Mouse (Mus musculus): ENCODE measurements around the gene Akt1. TPM values are rescaled to one million over a fixed set of nuclear protein-coding genes. Genes with fewer than 3 reads are reported as not detected.

The Akt1 gene
- polyA plus RNA-seq, 1 experiment from 2014 or later: 281 TPM

- H3K27me3 ChIP-seq: no peaks in the 10 kb centered on the region
- in situ Hi-C loops (cut with MboI; ENCODE audit: low pct_unique_long_range_greater_than_20kb): no loop called here
- ATAC-seq (no peak), DNase-seq (ENCODE audit: low read depth, low spot score) (no peak)
- CTCF ChIA-PET: no interaction called here
- no peak for TF ChIP-seq CTCF (IDR thresholded peaks at IDR 0.05)
- POLR2A ChIA-PET: no interaction called here
Measured at GRCm38 (mm10) chr12:112660576-112661326, 13.9 kb downstream of the Akt1 start.

- H3K27me3 ChIP-seq: no peaks in the 10 kb centered on the region
- ATAC-seq (no peak), DNase-seq (ENCODE audit: low read depth, low spot score) (no peak)
- in situ Hi-C loops (cut with MboI; ENCODE audit: low pct_unique_long_range_greater_than_20kb): no loop called here
- TF ChIP-seq CTCF (IDR thresholded peaks at IDR 0.05): no peak
- CTCF ChIA-PET: interaction anchor here (1.4 kb wide), 1 partner anchor 15 kb away, joined by 3 read pairs; the partner anchor contains the start of gene Akt1
- POLR2A ChIA-PET: no interaction called here
Measured at GRCm38 (mm10) chr12:112659109-112659508, 15.6 kb downstream of the Akt1 start.

- ChIA-PET CTCF (interaction anchor here (1.4 kb wide), 1 partner anchor 16 kb away, joined by 3 read pairs; the partner anchor contains the start of gene Akt1), POLR2A (no interaction called here)
- no peak for DNase-seq (ENCODE audit: low read depth, low spot score)
- no peak for ATAC-seq
- H3K27me3 ChIP-seq: no peaks in the 10 kb centered on the region
- TF ChIP-seq CTCF (IDR thresholded peaks at IDR 0.05): no peak
- in situ Hi-C loops (cut with MboI; ENCODE audit: low pct_unique_long_range_greater_than_20kb): no loop called here
Measured at GRCm38 (mm10) chr12:112658619-112659018, 16.1 kb downstream of the Akt1 start.

GRCm38 (mm10) chr12:112654076-112654475, 20.6 kb downstream of the Akt1 start:
- CTCF ChIA-PET: no interaction called here
- DNase-seq (ENCODE audit: low read depth, low spot score) (no peak), ATAC-seq (no peak)
- TF ChIP-seq CTCF (IDR thresholded peaks at IDR 0.05): no peak
- POLR2A ChIA-PET: no interaction called here
- in situ Hi-C loops (cut with MboI; ENCODE audit: low pct_unique_long_range_greater_than_20kb): loop anchor here (5.0 kb wide), 1 partner anchor 53 kb away; no protein-coding TSS in a partner anchor
- H3K27me3 ChIP-seq: no peaks in the 10 kb centered on the region

- in situ Hi-C loops (cut with MboI; ENCODE audit: low pct_unique_long_range_greater_than_20kb): loop anchor here (5.0 kb wide), 1 partner anchor 54 kb away; no protein-coding TSS in a partner anchor
- ATAC-seq: peak; percentile 23
- TF ChIP-seq CTCF (IDR thresholded peaks at IDR 0.05): no peak
Measured at GRCm38 (mm10) chr12:112653157-112653824, 21.4 kb downstream of the Akt1 start.

GRCm38 (mm10) chr12:112651778-112652439, 22.8 kb downstream of the Akt1 start:
- ChIA-PET POLR2A (no interaction called here), CTCF (interaction anchor here (0.9 kb wide), 1 partner anchor 16 kb away, joined by 3 read pairs; no protein-coding TSS in a partner anchor)
- no peak for TF ChIP-seq CTCF (IDR thresholded peaks at IDR 0.05)
- DNase-seq (ENCODE audit: low read depth, low spot score) (no peak), ATAC-seq (no peak)
- in situ Hi-C loops (cut with MboI; ENCODE audit: low pct_unique_long_range_greater_than_20kb): loop anchor here (5.0 kb wide), 1 partner anchor 55 kb away; no protein-coding TSS in a partner anchor
- H3K27me3 ChIP-seq: no peaks in the 10 kb centered on the region

More at GRCm38 (mm10) chr12:112653157-112653824, 21.4 kb downstream of the Akt1 start:
- no peak for DNase-seq (ENCODE audit: low read depth, low spot score)
- ChIA-PET POLR2A (no interaction called here), CTCF (no interaction called here)
- H3K27me3 ChIP-seq: no peaks in the 10 kb centered on the region

- ChIA-PET CTCF (no interaction called here), POLR2A (no interaction called here)
- TF ChIP-seq CTCF (IDR thresholded peaks at IDR 0.05): no peak
- ATAC-seq (no peak), DNase-seq (ENCODE audit: low read depth, low spot score) (no peak)
- in situ Hi-C loops (cut with MboI; ENCODE audit: low pct_unique_long_range_greater_than_20kb): no loop called here
- no peaks in the 10 kb centered on the region for H3K27me3 ChIP-seq
Measured at GRCm38 (mm10) chr12:112648081-112648480, 26.6 kb downstream of the Akt1 start.

- no peaks in the 10 kb centered on the region for H3K27me3 ChIP-seq
- DNase-seq (ENCODE audit: low read depth, low spot score): no peak
- no peak for ATAC-seq
- CTCF ChIA-PET: no interaction called here
- in situ Hi-C loops (cut with MboI; ENCODE audit: low pct_unique_long_range_greater_than_20kb): no loop called here
- TF ChIP-seq CTCF (IDR thresholded peaks at IDR 0.05): no peak
- POLR2A ChIA-PET: no interaction called here
Measured at GRCm38 (mm10) chr12:112646139-112646538, 28.5 kb downstream of the Akt1 start.

- ATAC-seq: peak; percentile 15
- ChIA-PET CTCF (no interaction called here), POLR2A (no interaction called here)
- in situ Hi-C loops (cut with MboI; ENCODE audit: low pct_unique_long_range_greater_than_20kb): no loop called here
- H3K27me3 ChIP-seq: no peaks in the 10 kb centered on the region
- DNase-seq (ENCODE audit: low read depth, low spot score): no peak
- TF ChIP-seq CTCF (IDR thresholded peaks at IDR 0.05): no peak
Measured at GRCm38 (mm10) chr12:112644855-112645506, 29.7 kb downstream of the Akt1 start.

- DNase-seq (ENCODE audit: low read depth, low spot score) (peak; percentile 83), ATAC-seq (peak; percentile 98)
- no peak for TF ChIP-seq CTCF (IDR thresholded peaks at IDR 0.05)
- POLR2A ChIA-PET: no interaction called here
- in situ Hi-C loops (cut with MboI; ENCODE audit: low pct_unique_long_range_greater_than_20kb): no loop called here
- H3K27me3 ChIP-seq: no peaks in the 10 kb centered on the region
- CTCF ChIA-PET: no interaction called here
Measured at GRCm38 (mm10) chr12:112644180-112644854, 30.4 kb downstream of the Akt1 start, which contains the start of gene Siva1. Siva1 (plus strand) TSS chr12:112644679.

Measured in Patski (cell line).